Mouse (Mus musculus): ENCODE measurements around the gene Mettl7a1.

GRCm38 (mm10) chr15:100292326-100292725 lies 11.6 kb upstream of the Mettl7a1 start:
- TF ChIP-seq POLR2A (IDR thresholded peaks at IDR 0.05; ENCODE audit: control insufficient read depth in 1 of 2, insufficient read depth in 1 of 2, low read depth in 1 of 2, low read length in 2 of 2, poor library complexity in 1 of 2) (no peak), CTCF (IDR thresholded peaks at IDR 0.05 in 2 of 3, conservative IDR thresholded peaks at IDR 0.05 in 1 of 3; ENCODE audit: control insufficient read depth in 1 of 3, insufficient read depth in 1 of 3, low read depth in 2 of 3, low read length in 3 of 3, poor library complexity in 1 of 3, severe bottlenecking in 1 of 3) (no peak), POLR2AphosphoS2 (IDR thresholded peaks at IDR 0.05; ENCODE audit: low read length) (no peak), TCF12 (IDR thresholded peaks at IDR 0.05; ENCODE audit: low read depth, low read length) (no peak), E2F4 (IDR thresholded peaks at IDR 0.05; ENCODE audit: borderline replicate concordance, low read depth, low read length) (no peak), POLR2AphosphoS5 (IDR thresholded peaks at IDR 0.05; ENCODE audit: borderline replicate concordance, low read depth, low read length) (no peak), MXI1 (IDR thresholded peaks at IDR 0.05; ENCODE audit: low read depth, low read length) (no peak)

Data from MEL (cell line).